Mouse (Mus musculus) retina, postnatal 7 days (tissue): ENCODE data around the gene Dhrs7.
A peak's percentile ranks its signal among the peaks of the same experiment; 100 is the strongest.
"Not testable (repeated sequence)": the region's sequence is repeated elsewhere in the genome, so short reads cannot be mapped to it uniquely, and the experiment has no call there.

Experiments used
- DNase-seq: peaks from one replicate; pipeline ENCODE4 v3.0.0-alpha.2; 2012; ENCODE audit warnings: low read depth, low spot score

Dhrs7 gene

DNA sequence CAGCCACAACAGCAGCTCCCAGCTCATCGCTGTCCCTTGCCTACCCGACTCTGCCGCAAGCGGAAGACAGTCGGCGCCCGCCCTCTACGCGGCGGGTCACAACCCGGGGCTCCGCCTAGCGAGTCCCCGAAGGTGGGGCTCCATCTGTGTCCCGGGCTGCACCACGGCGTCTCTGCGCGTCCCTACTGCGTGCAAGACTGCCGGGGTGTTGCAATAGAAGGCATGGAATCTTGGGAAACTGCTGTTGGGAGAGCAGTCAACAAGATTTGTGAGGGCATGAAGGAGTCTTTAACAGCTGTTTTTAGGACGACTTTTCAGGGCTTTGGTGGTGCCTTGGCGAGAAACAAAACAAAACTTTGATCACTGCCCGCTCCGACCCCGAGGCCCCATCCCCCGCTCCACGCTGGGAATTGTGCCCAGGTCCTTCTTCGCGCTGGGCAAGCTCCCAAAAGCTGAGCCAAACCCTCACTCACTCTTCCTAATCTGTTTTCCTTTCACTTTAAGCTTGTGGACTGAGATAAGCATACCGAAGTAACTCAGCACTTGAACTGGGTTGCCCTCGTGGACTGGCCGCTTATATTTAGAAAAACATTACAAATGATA is at the start of gene Dhrs7:
Dhrs7 (minus strand) TSS at position 175 of the 603 bp plus-strand sequence.
- no peak for DNase-seq

DNA sequence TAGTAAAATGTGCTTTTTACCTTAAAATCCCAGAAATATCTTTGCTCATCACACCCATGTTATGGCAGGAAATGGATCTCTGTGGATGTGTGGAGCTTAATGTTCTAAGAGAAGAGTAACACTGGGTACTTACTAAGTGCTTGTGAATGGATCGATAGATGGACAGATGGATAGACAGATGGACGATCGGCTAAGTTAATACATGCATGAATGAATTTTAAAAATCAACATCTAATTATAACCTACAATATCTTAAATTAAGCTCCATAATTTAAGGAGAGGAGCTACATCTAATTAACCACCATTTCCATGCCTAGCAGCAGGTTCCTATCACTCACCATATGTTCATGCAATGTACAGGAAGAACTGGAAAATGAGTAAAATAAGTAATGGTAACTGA is 45.3 kb upstream of the Dhrs7 start:
- DNase-seq = no peak

DNA sequence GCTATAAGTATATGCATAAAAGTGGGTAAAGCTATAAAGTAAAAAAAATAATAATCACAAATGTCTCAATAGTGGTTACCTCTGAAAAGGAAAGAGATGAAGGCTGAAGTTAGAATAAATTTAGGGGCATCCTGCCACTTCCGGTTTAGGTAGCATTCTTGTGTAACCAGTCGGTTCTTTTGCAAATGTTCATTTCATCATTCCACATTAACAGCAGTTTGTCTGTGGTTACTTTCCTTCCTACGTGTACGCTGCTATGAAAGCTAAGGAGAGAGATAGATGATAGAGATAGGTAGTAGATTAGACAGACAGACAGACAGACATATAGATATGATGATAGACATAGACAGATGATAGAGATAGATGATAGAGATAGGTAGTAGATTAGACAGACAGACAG is 39.4 kb upstream of the Dhrs7 start:
- DNase-seq = no peak

DNA sequence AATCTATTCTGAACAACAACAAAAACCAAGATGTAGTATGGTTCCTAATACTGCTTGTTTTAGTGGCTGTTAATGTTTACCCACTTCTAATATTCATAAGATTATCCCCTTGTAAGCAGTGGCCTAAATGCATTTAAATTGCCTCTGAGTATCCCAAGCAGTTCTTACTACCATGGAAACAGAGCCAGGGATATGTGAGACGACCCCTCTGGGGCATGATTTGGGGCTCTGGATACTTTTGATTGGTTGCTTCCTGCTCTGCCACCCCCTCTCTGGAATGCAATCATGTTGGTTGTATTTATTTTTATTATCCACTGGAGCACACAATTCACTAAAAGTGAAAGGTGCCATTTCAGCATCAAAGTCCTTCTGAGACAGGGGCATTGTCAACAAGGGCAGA is 35.3 kb upstream of the Dhrs7 start:
- no peak for DNase-seq

DNA sequence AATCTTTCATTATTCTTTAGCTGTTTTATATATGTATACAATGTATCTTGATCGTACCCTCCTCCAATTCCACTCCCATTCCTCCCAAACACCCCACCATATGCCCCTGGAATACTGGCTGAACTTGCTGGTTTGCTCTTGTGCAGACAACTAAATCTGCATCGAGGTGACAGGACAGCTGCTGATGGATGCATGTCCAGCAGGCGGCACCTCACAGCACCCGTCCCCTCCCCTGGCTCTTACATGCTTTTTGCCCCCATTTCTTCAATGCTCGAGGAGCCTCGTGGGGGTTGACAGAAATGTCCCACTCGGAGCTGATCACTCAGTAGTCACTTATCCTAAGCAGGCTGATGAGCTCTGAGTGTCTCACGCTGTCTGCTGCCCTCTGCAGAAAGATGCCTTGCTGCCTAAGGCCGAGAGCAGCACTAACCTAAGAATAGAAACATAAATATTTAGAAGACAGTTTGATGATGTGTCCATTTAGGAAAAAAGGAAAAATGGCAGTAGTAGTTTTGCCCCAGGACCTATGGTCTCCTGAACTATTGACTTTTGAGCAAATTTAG is 30.3 kb upstream of the Dhrs7 start:
- no peak for DNase-seq

DNA sequence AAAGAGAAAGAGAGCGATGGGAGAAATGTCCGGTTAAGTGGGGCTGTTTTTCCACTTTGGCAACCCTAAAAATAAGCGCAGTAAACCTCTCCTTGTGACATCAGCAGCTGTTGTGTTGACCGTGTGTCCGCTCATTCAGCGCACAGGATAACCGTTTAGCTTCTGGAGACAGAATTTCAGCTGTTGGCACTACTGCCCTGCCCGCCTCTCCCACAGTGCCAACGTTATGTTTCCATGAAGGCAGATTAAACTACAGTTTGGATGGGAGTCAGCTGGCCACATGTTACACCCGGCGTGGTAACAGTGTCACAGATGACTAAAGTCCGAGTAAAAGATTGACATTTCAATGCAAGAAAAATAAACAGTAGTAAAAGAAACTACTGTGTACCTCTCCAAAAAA is 29.7 kb upstream of the Dhrs7 start:
- DNase-seq = no peak

DNA sequence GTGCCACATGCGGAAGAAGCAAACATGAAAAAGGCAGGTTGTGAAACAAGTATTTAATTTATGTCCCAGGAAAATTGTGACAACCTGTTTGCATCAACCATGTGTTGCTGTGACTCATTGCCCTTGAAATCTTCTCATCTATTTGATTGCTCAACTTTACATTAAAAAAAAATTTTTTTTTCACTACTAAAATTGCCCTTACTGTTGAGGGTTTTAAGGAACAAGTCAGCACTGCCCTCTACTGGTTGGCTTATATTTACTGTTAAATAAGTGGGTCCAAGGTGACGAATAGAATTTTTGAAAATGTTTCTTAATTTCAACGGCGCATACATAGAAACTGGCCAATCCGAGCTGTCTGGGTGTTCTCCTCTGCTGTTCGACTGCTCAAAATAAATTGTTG is 29.2 kb upstream of the Dhrs7 start:
- peak; percentile 25 for DNase-seq

DNA sequence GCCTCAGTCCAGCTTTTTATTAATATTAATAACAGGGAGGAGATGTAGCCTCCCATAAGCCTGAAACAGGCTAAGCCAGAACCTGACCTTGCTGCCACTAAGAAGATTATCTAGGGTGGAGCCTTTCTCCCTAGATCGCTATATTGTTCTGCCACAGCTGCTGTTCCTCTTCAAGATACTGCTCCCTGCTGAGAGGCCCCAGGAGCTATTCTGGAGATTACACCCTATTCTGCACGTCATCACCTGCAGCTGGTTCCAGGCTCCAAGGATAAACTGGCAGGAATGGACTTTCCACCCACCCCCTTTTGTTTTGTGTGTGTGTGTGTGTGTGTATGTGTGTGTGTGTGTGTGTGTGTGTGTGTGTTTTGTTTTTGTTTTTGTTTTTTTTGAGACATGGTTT is 23.6 kb upstream of the Dhrs7 start:
- DNase-seq = not testable (repeated sequence)

DNA sequence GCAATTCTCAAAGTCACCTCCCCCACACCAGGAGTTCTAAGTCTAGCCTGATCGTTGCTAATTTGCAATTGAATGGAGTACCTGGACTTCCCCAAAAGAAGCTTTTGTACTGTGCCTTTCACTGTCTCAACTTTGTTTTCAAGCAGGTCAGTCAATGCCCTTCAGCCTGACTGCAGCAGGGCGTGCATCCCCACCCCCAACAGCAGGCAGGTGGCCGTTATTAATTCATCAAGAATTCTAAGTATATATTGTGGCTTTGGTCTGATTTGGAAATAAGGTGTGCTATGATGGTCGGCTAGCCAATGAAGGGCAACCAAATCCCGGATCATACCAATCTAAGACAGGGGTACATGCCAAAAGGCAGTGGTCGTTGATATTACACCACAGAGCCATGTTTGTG is 23.0 kb upstream of the Dhrs7 start:
- not testable (repeated sequence) for DNase-seq

DNA sequence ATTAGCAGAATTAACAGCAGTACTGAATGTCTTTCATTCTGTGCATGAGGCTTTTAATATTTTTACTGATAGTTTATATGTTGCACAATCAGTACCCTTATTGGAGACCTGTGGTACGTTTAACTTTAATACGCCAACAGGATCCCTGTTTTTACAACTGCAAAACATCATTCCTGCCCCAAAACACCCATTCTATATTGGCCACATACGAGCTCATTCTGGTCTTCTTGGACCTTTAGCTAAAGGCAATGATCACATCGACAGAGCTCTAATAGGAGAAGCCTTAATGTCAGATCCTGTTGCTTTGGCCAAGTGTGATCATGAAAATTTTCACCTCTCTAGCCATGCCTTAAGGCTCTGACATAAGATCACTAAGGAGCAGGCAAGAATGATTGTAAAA is 21.9 kb upstream of the Dhrs7 start:
- DNase-seq = not testable (repeated sequence)

DNA sequence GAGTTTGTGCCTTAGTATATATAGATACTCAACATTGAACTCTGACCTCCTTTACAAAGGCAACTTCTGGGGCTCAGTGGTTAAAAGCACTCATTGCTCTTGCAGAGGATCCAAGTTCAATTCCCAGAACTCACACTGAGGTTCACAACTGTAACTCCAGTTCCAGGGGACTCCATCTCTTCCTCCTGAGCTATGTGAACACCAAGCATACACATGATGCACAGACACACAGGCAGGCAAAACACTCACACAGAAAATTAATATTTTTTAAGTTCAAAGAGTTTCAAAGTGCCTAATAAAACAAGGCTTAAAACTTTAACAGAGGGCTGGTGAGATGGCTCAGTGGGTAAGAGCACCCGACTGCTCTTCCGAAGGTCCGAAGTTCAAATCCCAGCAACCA is 18.9 kb upstream of the Dhrs7 start:
- no peak for DNase-seq

DNA sequence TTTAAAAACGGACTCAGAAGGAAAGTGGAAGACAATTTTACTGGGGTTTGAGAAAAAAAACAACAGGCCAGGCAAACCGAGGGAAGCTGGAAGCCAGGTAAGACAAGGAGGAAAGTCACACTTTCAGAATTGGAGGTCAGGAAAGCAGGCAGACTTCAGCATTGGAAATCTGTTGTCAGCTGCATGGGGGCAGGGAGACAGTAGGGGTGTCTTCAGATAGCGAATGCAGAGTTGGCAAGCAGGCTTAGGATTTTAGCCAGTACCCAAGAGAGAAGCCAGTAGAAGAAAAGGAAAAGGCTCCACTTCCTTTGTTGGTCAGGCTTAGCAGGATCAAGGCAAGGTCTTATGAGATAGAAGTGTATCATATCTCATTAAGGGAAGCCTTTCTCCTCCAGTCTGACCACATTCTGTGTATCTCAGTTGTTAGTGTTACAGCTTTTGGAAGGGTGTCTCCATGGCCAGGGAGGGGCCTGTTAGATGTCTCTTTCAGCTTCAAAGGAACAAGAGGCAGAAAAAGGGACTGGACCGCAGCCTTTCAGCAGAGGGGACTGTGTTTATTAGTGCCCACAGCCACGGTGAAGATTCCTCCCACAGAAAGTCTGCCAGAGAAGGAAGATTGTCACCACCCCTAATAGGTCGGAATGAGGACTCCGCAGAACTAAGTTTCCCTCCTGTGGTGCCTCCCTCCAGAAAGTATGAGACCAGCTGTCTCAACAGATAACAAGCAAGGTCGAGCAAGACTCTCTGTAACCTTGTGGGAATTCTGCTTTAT is 18.0 kb upstream of the Dhrs7 start:
- DNase-seq = no peak

DNA sequence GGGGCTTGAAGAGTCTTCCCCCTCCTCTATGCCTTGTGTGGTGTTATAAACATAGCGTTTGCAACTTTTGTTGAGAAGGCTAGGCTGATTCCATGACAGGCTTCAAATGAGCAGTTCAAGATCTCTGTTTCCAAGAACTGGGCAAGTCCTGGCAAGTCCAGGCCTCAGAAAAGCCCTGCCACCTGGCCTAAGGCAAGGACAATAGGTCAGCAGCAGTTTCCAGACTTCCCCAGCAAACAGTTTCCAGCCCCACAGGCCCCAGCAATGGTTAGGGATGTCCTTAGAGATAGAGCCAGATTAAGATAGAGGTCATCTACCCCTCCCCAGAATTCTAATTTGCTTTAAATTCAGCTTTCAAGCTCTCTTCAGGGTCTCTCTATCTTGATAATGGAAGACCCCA is 17.2 kb upstream of the Dhrs7 start:
- DNase-seq = no peak

DNA sequence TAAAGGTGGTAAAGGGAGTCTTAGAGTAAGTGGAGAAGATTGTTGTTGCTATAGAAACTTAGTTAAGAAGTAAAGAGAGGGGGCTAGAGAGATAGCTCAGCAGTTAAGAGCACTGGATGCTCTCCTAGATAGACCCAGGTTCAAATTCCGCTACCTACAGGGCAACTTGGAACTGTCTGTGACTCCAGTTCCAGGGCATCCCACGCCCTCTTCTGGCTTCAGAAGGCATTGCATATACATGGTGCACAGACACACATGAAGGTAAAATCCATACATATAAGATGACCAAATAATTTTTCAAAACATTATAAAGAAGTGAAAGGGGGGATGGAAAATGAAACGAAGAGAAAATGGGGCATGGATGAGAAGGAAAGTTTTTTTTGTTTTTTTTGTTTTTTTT is 14.9 kb upstream of the Dhrs7 start:
- no peak for DNase-seq

DNA sequence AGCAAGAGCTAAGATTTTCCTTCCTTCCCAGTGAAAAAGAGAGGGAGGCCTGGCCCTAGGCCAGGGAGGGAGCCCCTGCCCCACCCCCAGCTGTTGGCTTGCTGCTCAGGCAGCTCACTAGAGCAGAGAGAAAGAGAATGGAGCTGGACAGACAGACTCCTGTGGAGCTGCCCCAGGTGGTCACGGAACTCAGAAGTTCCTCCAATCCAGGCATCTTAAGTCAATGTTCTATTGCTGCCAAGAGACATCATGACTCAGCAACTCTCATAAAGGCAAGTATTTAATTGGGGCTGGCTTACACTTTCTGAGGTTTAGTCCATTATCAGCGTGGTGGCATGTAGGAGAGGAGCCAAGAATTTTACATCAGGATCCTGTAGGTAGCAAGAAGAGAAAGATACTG is 10.1 kb upstream of the Dhrs7 start:
- no peak for DNase-seq

DNA sequence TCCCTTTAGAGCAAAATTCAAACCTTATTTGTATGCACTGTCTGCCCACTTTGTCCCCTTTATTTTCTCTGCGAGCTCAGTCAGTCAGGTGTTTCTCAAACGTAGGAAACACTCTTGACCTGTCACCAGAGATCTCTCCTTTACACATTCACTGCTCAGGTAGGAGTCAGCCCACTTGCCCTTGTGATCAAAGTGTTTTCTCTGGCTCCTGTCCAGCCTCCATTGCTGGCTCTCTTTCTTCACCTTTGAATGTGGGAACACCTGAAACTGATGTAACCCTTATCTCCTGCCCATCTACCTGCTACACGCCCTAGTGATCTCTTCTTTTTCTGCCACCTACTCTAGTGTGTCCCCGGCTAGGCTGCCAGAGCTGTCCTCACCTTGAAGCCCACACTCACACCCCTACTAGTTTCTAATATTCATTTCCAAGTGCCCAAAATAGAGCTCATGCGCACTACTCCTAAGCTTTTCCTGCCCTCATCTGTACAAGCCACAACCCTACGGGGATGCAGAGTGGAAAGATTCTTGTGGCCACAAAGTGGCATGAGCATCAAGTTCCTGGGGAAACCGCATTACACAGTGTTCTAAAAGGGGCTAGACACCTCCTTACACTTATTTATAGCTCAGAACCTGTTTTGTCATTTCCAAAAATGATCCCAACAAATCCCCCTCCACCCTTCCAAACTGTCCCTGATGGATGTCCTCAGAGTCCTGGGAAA is 9.5 kb upstream of the Dhrs7 start:
- no peak for DNase-seq

DNA sequence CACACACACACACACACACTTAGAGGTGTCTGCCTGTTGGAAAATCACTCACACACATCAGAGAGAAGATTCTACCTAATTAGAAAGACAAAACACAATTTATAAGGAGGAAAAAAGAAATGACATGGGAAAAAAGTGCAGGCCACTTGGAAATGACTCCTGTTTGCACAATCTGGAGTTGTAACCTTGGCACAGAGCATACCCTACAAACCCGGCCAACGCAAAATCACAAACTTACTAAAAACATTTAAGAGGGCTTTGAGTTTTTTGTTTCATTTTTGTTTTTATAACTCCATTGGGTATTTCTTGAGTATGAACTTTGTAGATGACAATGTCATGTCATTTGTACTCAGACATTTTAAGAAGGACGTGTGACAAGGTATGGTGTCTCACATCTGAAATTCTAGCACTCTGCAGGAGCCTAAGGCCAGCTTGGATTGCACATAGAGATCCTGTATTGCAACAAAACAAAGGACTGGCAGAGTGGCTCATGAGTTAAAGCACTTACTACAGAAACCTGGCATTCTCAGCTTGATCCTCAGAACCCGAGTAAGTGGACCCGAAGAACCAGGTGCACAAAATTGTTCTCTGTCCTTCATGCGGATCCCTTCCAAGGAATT is 6.9 kb upstream of the Dhrs7 start:
- DNase-seq = no peak

DNA sequence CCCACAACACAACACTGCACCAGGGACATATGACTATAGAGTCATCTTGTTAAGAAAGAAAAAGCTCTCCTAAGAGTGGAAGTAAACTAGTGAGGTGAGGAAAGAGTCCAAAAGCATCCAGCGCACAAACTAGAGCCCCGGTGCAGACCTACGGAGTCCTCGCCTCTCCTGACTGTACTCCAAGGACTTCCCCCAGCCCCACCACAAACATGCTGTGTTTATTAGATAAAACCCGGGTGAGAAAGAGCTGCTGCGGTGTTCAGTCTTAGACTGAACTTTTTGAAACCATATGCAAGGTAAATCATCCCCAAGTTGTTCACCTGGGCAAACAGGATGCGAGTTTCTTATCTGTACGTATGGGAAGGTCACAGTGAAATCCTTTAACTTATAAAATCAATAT is 6.2 kb upstream of the Dhrs7 start:
- DNase-seq = no peak

DNA sequence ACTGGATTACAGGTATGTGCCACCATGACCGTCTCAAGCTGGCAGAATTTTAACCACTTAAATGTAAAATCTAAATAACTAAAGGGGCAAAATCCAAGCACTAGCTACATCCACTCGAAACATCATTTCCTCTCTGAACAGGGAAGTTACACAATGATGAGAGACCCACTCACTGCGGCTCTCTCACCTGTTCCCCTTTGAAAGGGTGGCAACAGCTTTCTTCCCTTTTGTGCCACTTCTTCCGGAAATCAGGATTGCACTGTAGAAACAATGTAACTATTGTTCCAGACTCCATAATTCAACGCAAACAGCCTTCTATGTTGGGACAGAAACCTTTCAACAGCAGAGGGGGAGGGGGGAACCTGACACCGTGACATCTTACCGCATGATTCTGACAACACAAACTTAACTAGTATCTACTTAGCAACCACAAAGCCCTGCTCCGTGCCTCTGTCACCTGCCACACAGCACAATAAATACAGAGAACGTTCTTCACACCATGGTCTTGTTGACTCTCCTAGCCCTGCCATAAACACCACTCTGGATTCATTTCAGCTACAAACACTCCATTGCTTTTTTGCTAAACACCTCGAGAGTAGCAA is 3.3 kb upstream of the Dhrs7 start:
- DNase-seq = no peak

DNA sequence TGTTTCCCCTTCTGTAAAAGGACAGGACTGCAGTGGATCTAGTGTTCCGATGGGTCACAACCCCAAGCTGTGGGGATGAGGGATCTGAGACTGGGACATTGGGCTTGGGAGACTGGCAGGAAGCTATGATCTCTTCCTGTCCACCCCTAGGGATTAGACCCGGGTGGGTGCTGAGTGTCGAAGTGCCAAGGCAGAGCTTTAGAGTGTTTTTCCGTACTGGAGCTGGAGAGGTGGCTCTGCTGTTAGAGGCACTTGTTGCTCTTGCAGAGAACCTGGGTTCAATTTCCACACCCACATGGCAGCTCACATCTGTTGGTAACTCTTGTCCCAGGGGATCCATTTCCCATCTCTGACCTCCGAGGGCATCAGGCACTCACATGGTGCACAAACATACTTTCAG is 1.3 kb upstream of the Dhrs7 start:
- no peak for DNase-seq

DNA sequence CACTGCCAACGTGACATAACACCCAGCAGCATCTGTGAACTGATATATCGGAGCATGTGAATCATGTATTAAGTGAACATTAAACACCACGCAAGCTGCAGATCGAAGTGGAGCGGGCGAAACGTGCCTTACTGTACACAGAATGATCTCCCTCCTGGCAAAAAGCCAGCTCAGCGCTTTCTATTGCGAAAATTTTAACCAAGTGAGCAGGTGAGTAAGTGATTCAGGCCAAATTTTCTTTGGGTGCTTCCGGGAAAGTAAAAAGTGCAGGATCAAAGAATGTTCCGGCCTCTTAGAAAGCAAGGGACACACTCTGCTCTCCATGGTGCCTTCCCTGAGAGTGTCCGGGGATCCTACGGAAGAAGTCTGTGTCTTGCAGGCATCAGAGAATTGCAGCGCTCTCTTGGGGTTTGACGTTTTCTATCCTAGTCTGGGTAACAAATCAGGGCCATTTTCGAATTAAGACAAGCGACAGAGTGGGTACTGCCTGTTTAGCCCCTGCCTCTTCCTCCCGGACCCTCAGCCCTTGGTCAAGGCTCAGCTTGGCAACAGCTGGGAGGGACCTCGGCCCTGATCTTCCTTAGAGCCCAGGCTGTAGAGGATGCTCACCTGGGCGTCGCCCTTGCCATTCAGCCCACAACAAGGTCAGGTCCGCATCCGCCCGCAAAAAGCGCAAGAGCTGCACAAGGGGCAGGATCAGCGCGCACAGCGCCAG is 532 bp downstream of the Dhrs7 start:
- DNase-seq = no peak
